Mouse (Mus musculus) cortical plate, adult 2 months (tissue): ENCODE data around the gene Ggcx.

Source experiments
- CTCF ChIP-seq: fragments of 200-500 bp; IDR thresholded peaks from 2 replicates; pipeline ENCODE4 v1.5.1; 2011; ENCODE audit warnings: mild to moderate bottlenecking, control low read depth, low read length; ENCODE audit not compliant: insufficient read depth; ENCODE audit errors: extremely low read depth
- POLR2A ChIP-seq: fragments of 200-500 bp; IDR thresholded peaks from 2 replicates; pipeline ENCODE4 v1.6.1; 2011; ENCODE audit warnings: mild to moderate bottlenecking, low read length, control low read depth; ENCODE audit not compliant: insufficient read depth; ENCODE audit errors: extremely low read depth

DNA sequence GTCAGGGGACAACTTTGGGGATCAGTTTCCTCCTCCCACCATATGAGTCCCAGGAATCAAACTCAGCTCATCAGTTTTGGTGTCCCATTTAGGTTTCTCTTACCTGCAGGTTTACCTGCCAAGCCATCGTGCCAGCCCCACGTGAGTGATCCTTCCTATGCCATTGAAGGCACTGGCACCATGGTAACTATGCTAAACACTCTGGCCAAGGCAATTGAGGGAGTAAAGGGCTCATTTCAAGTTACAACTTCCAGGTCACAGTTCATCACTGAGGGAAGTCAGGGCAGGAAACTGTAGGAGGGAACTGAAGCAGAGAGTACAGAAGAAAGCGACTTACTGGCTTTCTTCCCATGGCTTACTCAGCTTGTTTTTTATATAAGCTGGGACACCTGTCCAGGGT lies 47.8 kb upstream of the Ggcx start:
- TF ChIP-seq POLR2A, result no peak
- TF ChIP-seq CTCF, result no peak
